Mouse (Mus musculus): ENCODE measurements around the gene Mtmr3.

Gene Mtmr3

DNA sequence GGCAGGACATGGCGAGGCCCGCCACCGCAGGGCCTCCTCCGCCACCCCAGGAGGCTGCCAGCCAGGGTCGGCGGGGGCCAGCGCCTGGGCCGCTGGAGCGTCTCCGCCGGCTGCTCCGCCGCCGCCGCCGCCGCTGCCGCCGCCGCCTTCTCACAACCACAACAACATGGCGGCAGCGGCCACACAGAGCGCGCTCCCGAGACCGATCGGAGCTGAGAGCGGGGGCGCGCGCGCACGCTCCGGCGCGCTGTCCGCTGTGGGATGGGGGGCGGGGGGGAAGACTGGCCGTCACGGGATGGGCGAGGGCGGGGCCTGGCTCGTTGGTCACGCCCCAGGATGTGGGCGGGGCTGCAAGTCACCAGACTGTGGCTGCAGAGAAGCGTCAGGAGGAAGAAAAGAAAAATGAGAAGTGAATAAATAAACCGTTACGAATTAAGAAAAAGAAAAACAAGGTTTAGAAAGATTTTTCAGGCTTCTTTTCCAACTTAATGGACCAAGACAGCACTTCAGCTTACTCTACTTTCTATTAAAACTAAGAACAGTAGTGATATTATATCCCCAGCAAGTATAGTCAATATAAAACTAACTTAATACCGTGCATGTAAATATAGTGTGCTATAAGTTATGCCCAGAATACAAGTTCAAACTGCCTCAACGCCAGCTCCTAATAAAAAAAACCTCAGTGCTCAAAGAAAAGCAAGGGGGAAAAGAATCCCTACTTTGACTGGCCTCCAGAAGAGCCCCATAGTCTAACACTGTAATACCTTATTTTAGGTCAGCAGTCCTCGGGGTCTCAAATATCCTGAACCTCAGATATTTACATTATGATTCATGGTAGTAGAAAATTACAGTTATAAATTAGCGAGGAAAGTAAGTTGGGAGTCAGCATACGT, at the start of gene Mtmr3:
Gene Mtmr3, minus strand, starts transcription at position 256 of the 893 bp plus-strand sequence.
- DNase-seq (ENCODE audit: low read depth, low spot score), result peak; percentile 99
- H3K36me3 ChIP-seq (ENCODE audit: control insufficient read depth, insufficient read depth, low read length, poor library complexity, severe bottlenecking), result 0 out of 2 replicates have a peak, but pooled peaks cover 1% of the 10 kb centered on the region

DNA sequence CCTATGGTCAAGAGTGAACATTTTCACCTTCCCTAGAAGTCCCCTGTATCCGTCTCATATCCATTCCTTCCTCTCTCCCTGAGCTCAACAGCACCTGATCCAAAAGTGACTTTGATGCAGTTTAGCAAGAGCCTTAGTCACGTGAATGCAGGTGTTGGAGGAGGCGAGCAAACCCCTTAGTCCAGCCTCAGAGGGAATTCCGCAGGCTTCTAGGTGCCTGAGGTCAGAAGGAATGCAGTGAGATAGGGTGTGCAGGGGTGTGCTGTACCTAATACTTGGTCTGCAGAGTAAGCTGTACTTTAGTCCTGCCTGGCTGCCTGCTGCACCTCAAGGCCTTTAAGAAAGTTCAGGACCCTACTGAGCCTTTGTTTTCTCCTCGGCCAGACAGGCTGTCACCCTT, 49.1 kb upstream of the Mtmr3 start:
- no peak for DNase-seq (ENCODE audit: low read depth, low spot score)
- Histone ChIP-seq H3K36me3 (ENCODE audit: control insufficient read depth, insufficient read depth, low read length, poor library complexity, severe bottlenecking) (peaks cover 8% of the 10 kb centered on the region), H3K27me3 (ENCODE audit: control insufficient read depth, insufficient read depth, low read length, poor library complexity, severe bottlenecking) (no peaks in the 10 kb centered on the region)

More for the DNA sequence above, at the start of gene Mtmr3:
- H3K27me3 ChIP-seq (ENCODE audit: control insufficient read depth, insufficient read depth, low read length, poor library complexity, severe bottlenecking), result no peaks in the 10 kb centered on the region

DNA sequence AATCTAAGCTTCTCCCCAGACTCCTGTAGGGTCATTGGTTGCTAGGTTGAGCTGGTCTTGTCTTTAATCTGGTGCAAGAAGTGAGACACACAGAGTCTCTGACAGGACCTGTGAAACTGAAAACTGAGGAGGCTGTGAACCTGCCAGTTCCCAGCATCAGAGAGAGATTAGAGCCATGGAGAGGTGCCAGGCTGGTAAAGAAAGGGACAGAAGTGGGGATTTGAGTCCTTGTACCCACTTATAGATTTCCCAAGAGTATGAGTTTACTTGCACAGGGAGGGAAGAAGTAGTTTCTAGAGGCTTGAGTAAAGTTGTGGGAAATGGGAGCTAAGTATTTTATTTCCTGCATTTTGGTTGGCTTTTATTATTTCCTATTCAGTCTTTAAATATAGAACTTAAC, 46.5 kb upstream of the Mtmr3 start:
- no peaks in the 10 kb centered on the region for H3K27me3 ChIP-seq (ENCODE audit: control insufficient read depth, insufficient read depth, low read length, poor library complexity, severe bottlenecking)
- no peak for DNase-seq (ENCODE audit: low read depth, low spot score)
- no peaks in the 10 kb centered on the region; the same call in 1 of the 2 replicates for H3K36me3 ChIP-seq (ENCODE audit: control insufficient read depth, insufficient read depth, low read length, poor library complexity, severe bottlenecking)

GRCm38 (mm10) chr11:4638261-4638660, 43.6 kb upstream of the Mtmr3 start:
- DNase-seq (ENCODE audit: low read depth, low spot score), result no peak
- H3K27me3 ChIP-seq (ENCODE audit: control insufficient read depth, insufficient read depth, low read length, poor library complexity, severe bottlenecking), result no peaks in the 10 kb centered on the region
- H3K36me3 ChIP-seq (ENCODE audit: control insufficient read depth, insufficient read depth, low read length, poor library complexity, severe bottlenecking), result no peaks in the 10 kb centered on the region

- Histone ChIP-seq H3K36me3 (ENCODE audit: control insufficient read depth, insufficient read depth, low read length, poor library complexity, severe bottlenecking) (no peaks in the 10 kb centered on the region), H3K27me3 (ENCODE audit: control insufficient read depth, insufficient read depth, low read length, poor library complexity, severe bottlenecking) (no peaks in the 10 kb centered on the region)
- DNase-seq (ENCODE audit: low read depth, low spot score), result peak; percentile 85
Observed at GRCm38 (mm10) chr11:4637534-4638234, 43.0 kb upstream of the Mtmr3 start, which contains the start of gene Ascc2. TSS of gene Ascc2 (plus strand) at chr11:4637747.

DNA sequence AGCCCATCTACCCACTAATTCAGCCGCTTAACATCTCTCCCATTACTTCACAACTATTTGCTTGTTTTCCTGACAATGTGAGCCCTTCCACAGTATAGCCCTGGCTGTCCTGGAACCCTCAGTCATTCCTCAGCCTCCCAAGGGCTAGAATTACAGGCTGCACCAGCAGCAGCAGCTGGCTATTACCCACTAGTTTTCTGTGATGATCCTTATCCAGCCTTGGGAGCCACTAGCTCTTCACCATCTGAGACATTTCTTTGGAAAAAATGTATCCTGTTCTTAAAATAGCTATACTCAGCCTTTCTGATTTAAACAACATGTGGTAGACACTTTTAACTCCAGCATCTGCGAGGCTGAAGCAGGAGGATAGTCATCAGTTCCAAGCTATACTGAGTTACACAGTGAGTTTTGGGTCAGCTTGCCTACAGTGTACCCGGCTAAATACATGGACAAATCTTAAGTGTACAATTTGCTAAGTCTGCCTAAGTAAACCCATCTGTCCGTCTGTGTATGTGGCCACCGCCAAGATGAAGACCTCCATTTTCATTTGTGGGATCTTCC, 42.2 kb upstream of the Mtmr3 start:
- Histone ChIP-seq H3K27me3 (ENCODE audit: control insufficient read depth, insufficient read depth, low read length, poor library complexity, severe bottlenecking) (no peaks in the 10 kb centered on the region; the same call in 1 of the 2 replicates), H3K36me3 (ENCODE audit: control insufficient read depth, insufficient read depth, low read length, poor library complexity, severe bottlenecking) (no peaks in the 10 kb centered on the region)
- no peak for DNase-seq (ENCODE audit: low read depth, low spot score)

DNA sequence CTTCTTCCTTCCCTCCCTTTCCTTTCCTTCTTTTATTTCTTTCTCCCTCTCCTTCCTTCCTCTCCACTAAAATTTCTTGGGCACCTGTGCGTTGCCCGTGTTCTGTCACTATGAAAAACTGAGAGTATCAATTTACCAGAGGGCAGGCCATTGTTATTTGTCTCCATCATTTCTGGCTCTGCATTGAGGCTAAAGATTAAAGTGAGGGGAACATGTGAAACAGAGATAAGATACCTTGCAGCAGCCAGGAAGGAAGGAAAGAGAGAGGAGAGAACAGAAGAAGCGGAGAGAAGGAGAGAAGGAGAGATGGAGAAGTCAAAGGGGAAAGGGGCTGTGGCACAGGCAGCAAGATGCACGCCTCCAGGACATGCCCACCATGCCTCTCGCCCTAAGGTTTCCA, 39.7 kb upstream of the Mtmr3 start:
- H3K27me3 ChIP-seq (ENCODE audit: control insufficient read depth, insufficient read depth, low read length, poor library complexity, severe bottlenecking), result no peaks in the 10 kb centered on the region; the same call in 1 of the 2 replicates
- no peak for DNase-seq (ENCODE audit: low read depth, low spot score)
- H3K36me3 ChIP-seq (ENCODE audit: control insufficient read depth, insufficient read depth, low read length, poor library complexity, severe bottlenecking), result no peaks in the 10 kb centered on the region

- H3K36me3 ChIP-seq (ENCODE audit: control insufficient read depth, insufficient read depth, low read length, poor library complexity, severe bottlenecking), result no peaks in the 10 kb centered on the region
- DNase-seq (ENCODE audit: low read depth, low spot score), result no peak
- H3K27me3 ChIP-seq (ENCODE audit: control insufficient read depth, insufficient read depth, low read length, poor library complexity, severe bottlenecking), result no peaks in the 10 kb centered on the region; the same call in 1 of the 2 replicates
Observed at GRCm38 (mm10) chr11:4633420-4633819, 38.8 kb upstream of the Mtmr3 start.

DNA sequence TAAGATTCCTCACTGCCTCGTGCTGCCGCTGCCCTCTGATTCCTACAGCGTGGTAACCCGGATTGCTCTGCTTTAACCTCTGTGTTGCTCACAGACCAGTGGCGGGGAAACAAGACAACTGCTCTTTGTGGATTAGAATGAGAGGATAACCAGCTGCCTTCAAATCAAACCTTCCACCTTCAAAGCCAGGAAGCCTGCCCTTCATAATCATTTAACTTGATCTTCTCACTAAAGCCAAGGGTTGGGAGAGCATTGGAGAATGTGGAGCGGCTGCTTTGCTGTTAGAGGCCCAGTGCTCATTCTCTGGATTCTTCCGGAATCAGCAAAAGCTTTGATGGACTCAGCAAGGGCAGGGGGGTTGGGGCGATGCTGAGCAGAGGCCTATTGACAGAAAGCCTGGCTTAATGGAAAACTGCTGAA, 35.2 kb upstream of the Mtmr3 start:
- no peak for DNase-seq (ENCODE audit: low read depth, low spot score)
- no peaks in the 10 kb centered on the region for H3K36me3 ChIP-seq (ENCODE audit: control insufficient read depth, insufficient read depth, low read length, poor library complexity, severe bottlenecking)
- no peaks in the 10 kb centered on the region; the same call in 1 of the 2 replicates for H3K27me3 ChIP-seq (ENCODE audit: control insufficient read depth, insufficient read depth, low read length, poor library complexity, severe bottlenecking)

GRCm38 (mm10) chr11:4627636-4628035, 33.0 kb upstream of the Mtmr3 start:
- DNase-seq (ENCODE audit: low read depth, low spot score), result no peak
- no peaks in the 10 kb centered on the region; the same call in 1 of the 2 replicates for H3K27me3 ChIP-seq (ENCODE audit: control insufficient read depth, insufficient read depth, low read length, poor library complexity, severe bottlenecking)
- no peaks in the 10 kb centered on the region for H3K36me3 ChIP-seq (ENCODE audit: control insufficient read depth, insufficient read depth, low read length, poor library complexity, severe bottlenecking)

GRCm38 (mm10) chr11:4625931-4626330, 31.3 kb upstream of the Mtmr3 start:
- Histone ChIP-seq H3K36me3 (ENCODE audit: control insufficient read depth, insufficient read depth, low read length, poor library complexity, severe bottlenecking) (no peaks in the 10 kb centered on the region), H3K27me3 (ENCODE audit: control insufficient read depth, insufficient read depth, low read length, poor library complexity, severe bottlenecking) (no peaks in the 10 kb centered on the region)
- DNase-seq (ENCODE audit: low read depth, low spot score), result no peak

DNA sequence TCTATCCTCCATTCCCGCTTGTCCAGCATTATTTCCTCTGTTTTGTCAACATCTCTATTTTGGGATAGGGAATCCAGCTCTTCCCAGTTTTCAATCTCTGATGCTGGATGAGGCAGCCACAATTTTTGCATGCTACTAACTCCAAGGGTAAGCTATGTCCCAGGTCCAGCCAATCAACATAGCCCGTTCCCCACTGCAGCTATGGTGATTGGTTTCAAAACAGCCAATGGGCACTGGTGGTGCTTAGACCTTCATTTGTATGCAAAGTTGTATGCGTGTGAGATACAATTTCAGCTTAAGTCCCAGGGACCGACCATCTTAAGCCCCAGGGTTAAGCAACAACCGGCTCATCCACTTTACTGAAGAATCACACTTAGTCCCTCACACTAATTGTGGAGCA, 28.3 kb upstream of the Mtmr3 start:
- H3K36me3 ChIP-seq (ENCODE audit: control insufficient read depth, insufficient read depth, low read length, poor library complexity, severe bottlenecking), result no peaks in the 10 kb centered on the region
- no peak for DNase-seq (ENCODE audit: low read depth, low spot score)
- no peaks in the 10 kb centered on the region for H3K27me3 ChIP-seq (ENCODE audit: control insufficient read depth, insufficient read depth, low read length, poor library complexity, severe bottlenecking)

DNA sequence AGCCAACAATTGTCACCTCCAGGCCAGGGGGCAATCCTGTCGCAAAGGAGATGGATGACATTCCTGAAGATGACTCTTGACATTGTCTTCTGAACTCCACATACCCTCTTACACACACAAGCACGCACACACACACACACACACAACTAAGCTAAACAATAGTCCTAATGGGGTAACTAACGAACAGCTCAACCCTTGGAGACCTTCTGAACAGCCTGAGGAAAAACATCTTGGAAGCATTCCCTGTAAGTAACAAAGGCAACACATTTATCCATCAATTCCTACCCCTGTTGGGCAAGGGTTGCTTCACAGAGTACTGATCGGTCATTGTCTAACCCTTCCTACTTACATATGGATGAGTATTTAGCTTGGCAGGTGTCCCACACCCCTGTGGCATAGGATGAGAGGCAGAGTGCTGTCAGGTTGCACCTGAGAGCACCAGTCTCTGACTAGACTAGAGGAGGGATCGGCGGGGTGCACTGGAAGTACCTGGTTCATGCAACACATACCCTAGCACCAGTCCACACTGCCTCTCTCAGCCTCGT, 27.9 kb upstream of the Mtmr3 start:
- H3K36me3 ChIP-seq (ENCODE audit: control insufficient read depth, insufficient read depth, low read length, poor library complexity, severe bottlenecking), result no peaks in the 10 kb centered on the region
- no peak for DNase-seq (ENCODE audit: low read depth, low spot score)
- H3K27me3 ChIP-seq (ENCODE audit: control insufficient read depth, insufficient read depth, low read length, poor library complexity, severe bottlenecking), result no peaks in the 10 kb centered on the region

DNA sequence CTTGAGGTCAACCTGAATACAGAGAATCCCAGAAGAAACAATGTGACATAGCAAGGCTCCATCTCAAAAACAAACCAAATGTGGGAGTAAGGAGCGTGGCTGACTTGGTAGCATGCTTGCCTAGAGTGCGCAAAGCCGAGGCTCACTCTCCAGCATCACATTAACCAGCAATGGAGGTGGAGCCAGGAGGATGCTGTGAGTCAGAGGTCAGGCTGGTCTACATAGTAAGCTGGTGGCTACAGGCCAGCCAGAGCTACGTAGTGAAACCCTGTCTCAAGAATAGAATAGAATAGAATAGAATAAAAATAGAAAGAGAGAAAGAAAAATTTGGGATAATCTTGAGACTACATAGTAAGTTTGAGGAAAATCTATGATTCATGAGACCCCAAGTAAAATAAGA, 27.2 kb upstream of the Mtmr3 start:
- no peak for DNase-seq (ENCODE audit: low read depth, low spot score)
- no peaks in the 10 kb centered on the region for H3K36me3 ChIP-seq (ENCODE audit: control insufficient read depth, insufficient read depth, low read length, poor library complexity, severe bottlenecking)
- no peaks in the 10 kb centered on the region for H3K27me3 ChIP-seq (ENCODE audit: control insufficient read depth, insufficient read depth, low read length, poor library complexity, severe bottlenecking)
